Mouse (Mus musculus) lung, embryonic 16.5 days (tissue): ENCODE results near the gene N4bp2. TPM values are rescaled to one million over a fixed set of nuclear protein-coding genes. Genes with fewer than 3 reads are reported as not detected.
A peak's percentile ranks its signal among the peaks of the same experiment; 100 is the strongest.

Experiments used
- ATAC-seq: fragments of 200-750 bp; cut with Nextera tagmentation; 2 replicates; pipeline ENCODE4 v1.8.0; 2017; ENCODE audit warnings: low read depth, mild to moderate bottlenecking, moderate library complexity
- H3K27ac ChIP-seq: fragments of 300-500 bp; sonication (generic); 2 replicates; pipeline ENCODE4 v1.5.1; 2014; ENCODE audit warnings: mild to moderate bottlenecking, control low read depth, low read length
- H3K27me3 ChIP-seq: fragments of 300-500 bp; sonication (generic); 2 replicates; pipeline ENCODE4 v1.6.1; 2014; ENCODE audit warnings: low read depth, low read length, mixed read lengths; ENCODE audit not compliant: control insufficient read depth, insufficient read depth
- H3K36me3 ChIP-seq: fragments of 300-500 bp; sonication (generic); 2 replicates; pipeline ENCODE4 v1.6.1; 2014; ENCODE audit warnings: low read length; ENCODE audit not compliant: control insufficient read depth, insufficient read depth
- H3K4me1 ChIP-seq: fragments of 300-500 bp; sonication (generic); replicated peaks from 2 replicates; pipeline ENCODE4 v1.6.1; 2014; ENCODE audit warnings: low read length, mixed read lengths; ENCODE audit not compliant: control insufficient read depth, insufficient read depth
- H3K4me2 ChIP-seq: fragments of 300-500 bp; sonication (generic); 2 replicates; pipeline ENCODE4 v1.6.1; 2014; ENCODE audit warnings: low read depth, low read length, control low read depth
- H3K4me3 ChIP-seq: fragments of 300-500 bp; sonication (generic); 2 replicates; pipeline ENCODE4 v1.5.1; 2014; ENCODE audit warnings: mild to moderate bottlenecking, low read length, control low read depth
- H3K9ac ChIP-seq: fragments of 300-500 bp; sonication (generic); 2 replicates; pipeline ENCODE4 v1.6.1; 2014; ENCODE audit warnings: low read length, control low read depth
- H3K9me3 ChIP-seq: fragments of 300-500 bp; sonication (generic); 2 replicates; pipeline ENCODE4 v1.6.1; 2016; ENCODE audit warnings: low read length; ENCODE audit not compliant: control insufficient read depth
- WGBS: fragments of 180-500 bp; shearing (Covaris S2); extraction: QIAGEN DNeasy Blood & Tissue Kit; methylation state at CpG from one replicate; pipeline ENCODE4 v1.1.7; 2014; 5-methylcytosine and 5-hydroxymethylcytosine counted together
- polyA plus RNA-seq: library from polyadenylated mRNA; unstranded; fragments of >200 nt; fragmentation: Nextera tagmentation; extraction: Ambion mirVana; gene quantifications from 2 replicates; pipeline ENCODE4 v1.2.1, GENCODE M21; 2015

Gene N4bp2
- polyA plus RNA-seq, 1 experiment from 2014 or later = 16.4 TPM

DNA sequence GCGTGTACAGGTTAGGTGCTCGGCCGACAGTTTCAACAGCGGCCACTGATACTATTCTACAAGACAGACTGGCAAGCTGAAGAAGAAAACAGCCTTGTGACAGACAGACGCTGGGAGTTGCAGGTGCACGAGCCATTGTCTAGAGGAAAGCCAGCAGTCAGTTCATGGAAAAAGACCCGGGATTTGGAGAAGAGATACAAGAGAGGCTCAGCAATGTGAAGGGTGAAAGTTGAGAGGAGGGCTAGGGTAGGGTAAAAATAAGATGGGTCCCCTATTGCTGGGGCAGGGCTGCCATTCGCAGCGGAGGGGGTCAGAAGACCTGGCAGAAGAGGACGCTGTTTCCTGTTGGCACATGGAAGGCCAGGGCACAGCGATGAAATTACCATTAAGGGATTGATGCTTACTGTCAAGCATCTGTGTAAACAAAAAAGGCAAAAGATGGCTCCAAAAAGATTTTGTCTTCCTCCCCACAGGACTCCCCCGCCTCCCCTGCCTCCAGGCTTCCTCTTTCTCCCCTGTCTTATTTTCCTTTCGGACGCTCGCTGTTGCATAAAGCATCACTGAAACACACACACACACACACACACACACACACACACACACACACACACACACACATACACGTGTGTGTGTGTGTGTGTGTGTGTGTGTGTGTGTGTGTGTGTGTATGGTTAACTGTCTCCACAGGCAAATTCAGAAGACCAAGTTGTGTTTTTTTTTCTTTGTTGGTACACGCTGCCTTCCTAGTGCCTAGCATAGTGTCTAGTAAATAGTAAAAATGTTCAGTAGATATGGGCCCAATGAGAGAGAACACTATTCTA lies 93.5 kb downstream of the N4bp2 start:
- no peak overlapping the region for H3K4me3 ChIP-seq
- peaks cover 3% of the 10 kb centered on the region; the same call in 1 of the 2 replicates for H3K4me1 ChIP-seq
- 75% methylated on average over 16 of the region's 17 CpGs for WGBS
- ATAC-seq = no peak
- H3K27ac ChIP-seq = no peak overlapping the region
- no peak overlapping the region for H3K9ac ChIP-seq
- H3K27me3 ChIP-seq = no peaks in the 10 kb centered on the region
- no peaks in the 10 kb centered on the region for H3K9me3 ChIP-seq
- no peaks in the 10 kb centered on the region for H3K36me3 ChIP-seq
- H3K4me2 ChIP-seq = no peak overlapping the region

DNA sequence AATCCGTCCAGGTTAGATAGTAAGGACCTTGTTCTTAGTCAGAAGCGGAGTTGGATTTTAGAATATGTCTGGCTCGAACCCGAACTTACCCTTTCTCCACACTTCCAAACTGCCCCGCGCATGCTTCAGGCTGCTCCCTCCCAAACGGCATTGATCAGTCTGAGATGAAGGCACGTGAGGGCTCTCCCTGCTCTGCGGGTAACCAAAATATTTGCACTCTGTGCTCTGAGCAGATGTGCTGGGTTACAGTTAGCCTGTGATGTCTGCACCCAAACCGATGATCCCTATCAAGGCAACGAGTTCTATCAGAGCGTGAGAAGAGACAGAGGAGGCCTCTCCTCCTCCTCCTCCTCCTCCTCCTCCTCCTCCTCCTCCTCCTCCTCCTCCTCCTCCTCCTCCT lies 94.6 kb downstream of the N4bp2 start:
- H3K27me3 ChIP-seq = no peaks in the 10 kb centered on the region
- no peak overlapping the region for H3K27ac ChIP-seq
- no peak overlapping the region for H3K4me3 ChIP-seq
- 69% methylated on average over 12 of the region's 12 CpGs for WGBS
- no peaks in the 10 kb centered on the region for H3K9me3 ChIP-seq
- H3K4me1 ChIP-seq = peaks cover 3% of the 10 kb centered on the region; the same call in 1 of the 2 replicates
- no peak overlapping the region for H3K4me2 ChIP-seq
- H3K9ac ChIP-seq = no peak overlapping the region
- no peak for ATAC-seq
- H3K36me3 ChIP-seq = no peaks in the 10 kb centered on the region

- H3K27ac ChIP-seq = no peak overlapping the region
- no peak for ATAC-seq
Observed at GRCm38 (mm10) chr5:65858355-65858754, 95.0 kb downstream of the N4bp2 start.

GRCm38 (mm10) chr5:65858898-65859297 lies 95.6 kb downstream of the N4bp2 start:
- Histone ChIP-seq H3K4me3 (no peak overlapping the region), H3K4me1 (peaks cover 3% of the 10 kb centered on the region; the same call in 1 of the 2 replicates), H3K9me3 (no peaks in the 10 kb centered on the region), H3K27ac (no peak overlapping the region), H3K4me2 (peak overlapping the region; percentile 22; the same call in 1 of the 2 replicates), H3K9ac (peak overlapping the region; percentile 35; the same call in 1 of the 2 replicates), H3K27me3 (no peaks in the 10 kb centered on the region), H3K36me3 (no peaks in the 10 kb centered on the region)
- ATAC-seq = peak; percentile 76
- WGBS = 28% methylated on average over 12 of the region's 12 CpGs

More at GRCm38 (mm10) chr5:65858355-65858754, 95.0 kb downstream of the N4bp2 start:
- 87% methylated on average over 4 of the region's 6 CpGs for WGBS
- Histone ChIP-seq H3K4me2 (no peak overlapping the region), H3K9ac (no peak overlapping the region), H3K4me3 (no peak overlapping the region), H3K27me3 (no peaks in the 10 kb centered on the region), H3K9me3 (no peaks in the 10 kb centered on the region), H3K4me1 (peaks cover 3% of the 10 kb centered on the region; the same call in 1 of the 2 replicates), H3K36me3 (no peaks in the 10 kb centered on the region)

DNA sequence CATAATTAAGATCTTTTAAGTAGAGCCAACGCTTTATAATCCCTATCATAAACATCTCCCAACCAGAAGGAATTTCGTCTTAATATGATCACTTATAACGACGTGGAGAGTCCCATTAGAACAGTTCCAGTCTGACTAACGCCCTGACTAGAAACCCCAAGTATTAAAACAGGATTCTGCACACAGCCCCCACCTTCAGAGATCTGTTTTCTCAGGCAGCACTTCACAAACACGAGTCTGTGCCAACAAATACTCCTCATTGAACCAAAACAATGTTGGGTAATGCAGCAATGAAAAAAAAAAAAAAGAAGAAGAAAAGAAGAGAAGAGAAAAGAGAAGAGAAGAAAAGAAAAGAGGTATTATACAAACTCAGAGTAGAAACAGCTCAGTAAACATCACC lies 96.1 kb downstream of the N4bp2 start:
- Histone ChIP-seq H3K27me3 (no peaks in the 10 kb centered on the region), H3K4me3 (no peak overlapping the region), H3K4me1 (peaks cover 3% of the 10 kb centered on the region; the same call in 1 of the 2 replicates), H3K27ac (no peak overlapping the region), H3K4me2 (no peak overlapping the region), H3K9me3 (no peaks in the 10 kb centered on the region), H3K36me3 (no peaks in the 10 kb centered on the region), H3K9ac (no peak overlapping the region)
- WGBS = 34% methylated on average over 6 of the region's 6 CpGs
- ATAC-seq = no peak

- H3K4me2 ChIP-seq = no peak overlapping the region
- H3K9ac ChIP-seq = no peak overlapping the region
- H3K4me3 ChIP-seq = no peak overlapping the region
- no peaks in the 10 kb centered on the region for H3K9me3 ChIP-seq
- ATAC-seq = no peak
- no peak overlapping the region for H3K27ac ChIP-seq
- 74% methylated on average over 12 of the region's 12 CpGs for WGBS
- H3K4me1 ChIP-seq = peaks cover 3% of the 10 kb centered on the region; the same call in 1 of the 2 replicates
- H3K27me3 ChIP-seq = no peaks in the 10 kb centered on the region
- no peaks in the 10 kb centered on the region for H3K36me3 ChIP-seq
Observed at GRCm38 (mm10) chr5:65860281-65861000, 97.1 kb downstream of the N4bp2 start.

- WGBS = 79% methylated on average over 10 of the region's 10 CpGs
- Histone ChIP-seq H3K4me1 (peaks cover 3% of the 10 kb centered on the region; the same call in 1 of the 2 replicates), H3K27me3 (no peaks in the 10 kb centered on the region), H3K36me3 (no peaks in the 10 kb centered on the region), H3K9ac (no peak within 1 kb of the TSS), H3K27ac (no peak within 1 kb of the TSS), H3K4me3 (no peak within 1 kb of the TSS), H3K4me2 (no peak within 1 kb of the TSS), H3K9me3 (no peaks in the 10 kb centered on the region)
- no peak for ATAC-seq
Observed at GRCm38 (mm10) chr5:65861154-65861944, 98.0 kb downstream of the N4bp2 start, which contains the start of gene Rhoh. Rhoh (plus strand) TSS chr5:65861213.

GRCm38 (mm10) chr5:65862217-65862927 lies 99.1 kb downstream of the N4bp2 start:
- Histone ChIP-seq H3K36me3 (no peaks in the 10 kb centered on the region), H3K4me1 (peaks cover 3% of the 10 kb centered on the region; the same call in 1 of the 2 replicates), H3K9ac (no peak overlapping the region), H3K4me3 (no peak overlapping the region), H3K27ac (no peak overlapping the region), H3K4me2 (no peak overlapping the region), H3K9me3 (no peaks in the 10 kb centered on the region), H3K27me3 (no peaks in the 10 kb centered on the region)
- ATAC-seq = no peak
- WGBS = 91% methylated on average over 7 of the region's 7 CpGs
